Mouse (Mus musculus): ENCODE measurements around the gene Kcnf1.

GRCm38 (mm10) chr12:17221891-17222428 is 45.3 kb upstream of the Kcnf1 start:
- TF ChIP-seq CTCF (IDR thresholded peaks at IDR 0.05; ENCODE audit: low read depth, low read length) (peak; percentile 57), POLR2A (IDR thresholded peaks at IDR 0.05; ENCODE audit: insufficient read depth, low read length) (no peak)

Data from ES-Bruce4 (cell line).